Mouse (Mus musculus) myocyte (in vitro differentiated cells): ENCODE results near the gene Gatad2b. TPM values are rescaled to one million over a fixed set of nuclear protein-coding genes. Genes with fewer than 3 reads are reported as not detected.

ENCODE experiments used
- H3K27me3 ChIP-seq: one replicate; pipeline ENCODE4 v1.6.1; 2011; ENCODE audit not compliant: control insufficient read depth, insufficient read depth, insufficient read length
- H3K36me3 ChIP-seq: one replicate; pipeline ENCODE4 v1.6.1; 2011; ENCODE audit not compliant: control insufficient read depth, insufficient read depth
- H3K4me2 ChIP-seq: one replicate; pipeline ENCODE4 v1.6.1; 2011; ENCODE audit warnings: low read depth, control low read depth
- H3K4me3 ChIP-seq: one replicate; pipeline ENCODE4 v1.5.1; 2011; ENCODE audit warnings: mild to moderate bottlenecking, control low read depth, moderate library complexity
- H3K79me2 ChIP-seq: one replicate; pipeline ENCODE4 v1.6.1; 2011; ENCODE audit not compliant: control insufficient read depth, insufficient read depth
- H3ac ChIP-seq: one replicate; pipeline ENCODE4 v1.6.1; 2011; ENCODE audit not compliant: control insufficient read depth, insufficient read length
- CEBPB ChIP-seq: IDR thresholded peaks from 2 replicates; pipeline ENCODE4 v1.6.1; 2011; ENCODE audit warnings: mild to moderate bottlenecking, moderate library complexity; ENCODE audit not compliant: poor library complexity, insufficient read depth, severe bottlenecking
- E2F4 ChIP-seq: IDR thresholded peaks from one replicate; pipeline ENCODE4 v1.6.1; 2011; ENCODE audit warnings: mild to moderate bottlenecking, control low read depth, moderate library complexity; ENCODE audit not compliant: insufficient read depth
- MAX ChIP-seq: IDR thresholded peaks from one replicate; pipeline ENCODE4 v1.6.1; 2011; ENCODE audit warnings: low read depth, mild to moderate bottlenecking, control low read depth
- MYOD1 ChIP-seq, 3 experiments: IDR thresholded peaks; one replicate each; pipeline ENCODE4 v1.6.1; 2011; ENCODE audit warnings: control low read depth in 2 of 3, low read depth in 2 of 3, mild to moderate bottlenecking in 2 of 3, moderate library complexity in 1 of 3; ENCODE audit not compliant: insufficient read length in 2 of 3, control insufficient read depth in 1 of 3
- MYOG ChIP-seq, 3 experiments: IDR thresholded peaks; one replicate each; pipeline ENCODE4 v1.6.1; 2011; ENCODE audit warnings: control low read depth in 2 of 3, low read depth in 2 of 3, mild to moderate bottlenecking in 2 of 3; ENCODE audit not compliant: insufficient read length in 2 of 3, control insufficient read depth in 1 of 3, insufficient read depth in 1 of 3
- POLR2A ChIP-seq: IDR thresholded peaks from one replicate; pipeline ENCODE4 v1.6.1; 2011; ENCODE audit warnings: low read depth, mild to moderate bottlenecking, control low read depth, moderate library complexity; ENCODE audit not compliant: insufficient read length
- POLR2AphosphoS2 ChIP-seq: IDR thresholded peaks from one replicate; pipeline ENCODE4 v1.6.1; 2011; ENCODE audit warnings: low read depth, control low read depth; ENCODE audit not compliant: insufficient read length
- REST ChIP-seq: IDR thresholded peaks from one replicate; pipeline ENCODE4 v1.6.1; 2011; ENCODE audit warnings: mild to moderate bottlenecking, control low read depth, moderate library complexity; ENCODE audit not compliant: insufficient read depth, insufficient read length
- SRF ChIP-seq: IDR thresholded peaks from one replicate; pipeline ENCODE4 v1.6.1; 2011; ENCODE audit warnings: low read depth; ENCODE audit not compliant: control insufficient read depth, insufficient read length
- TCF12 ChIP-seq: IDR thresholded peaks from one replicate; pipeline ENCODE4 v1.6.1; 2011; ENCODE audit warnings: mild to moderate bottlenecking, control low read depth; ENCODE audit not compliant: poor library complexity, insufficient read depth, severe bottlenecking
- TCF3 ChIP-seq: IDR thresholded peaks from one replicate; pipeline ENCODE4 v1.6.1; 2011; ENCODE audit warnings: low read depth, control low read depth; ENCODE audit not compliant: insufficient read length
- USF1 ChIP-seq: IDR thresholded peaks from one replicate; pipeline ENCODE4 v1.6.1; 2011; ENCODE audit warnings: low read depth, mild to moderate bottlenecking, control low read depth, moderate library complexity
- polyA plus RNA-seq: library from polyadenylated mRNA; unstranded; fragments of >200 nt; fragmentation: generic; extraction: Trizol; gene quantifications from one replicate; pipeline ENCODE4 v1.2.1, GENCODE M21; 2012; ENCODE audit warnings: missing spikeins

Gene Gatad2b
- polyA plus RNA-seq, 1 experiment, result 14.7 TPM

DNA sequence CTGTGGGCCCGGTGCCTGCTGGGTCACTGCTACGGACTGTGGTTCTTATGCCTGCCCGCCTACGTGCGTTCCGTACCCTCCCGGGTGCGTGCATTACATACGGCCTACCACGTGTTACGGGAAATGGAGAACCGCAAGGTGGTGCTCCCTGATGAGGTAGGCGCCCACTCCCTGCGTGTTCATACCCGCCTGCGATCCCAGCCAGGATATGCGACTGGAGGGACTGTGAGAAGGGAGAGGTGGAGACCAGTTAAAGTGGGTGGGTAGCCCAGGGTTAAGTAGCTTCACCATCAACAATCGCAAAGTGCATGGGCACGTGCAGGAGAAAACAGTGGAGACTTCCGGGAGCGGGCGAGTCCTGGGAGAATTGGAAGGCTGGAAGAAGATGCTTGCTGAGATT lies 19.1 kb upstream of the Gatad2b start:
- no peak overlapping the region for H3ac ChIP-seq
- H3K79me2 ChIP-seq, result no peaks in the 10 kb centered on the region
- H3K27me3 ChIP-seq, result no peaks in the 10 kb centered on the region
- TF ChIP-seq MAX (no peak), MYOD1 (IDR thresholded peaks at IDR 0.05; ENCODE audit: control insufficient read depth in 1 of 3, insufficient read length in 2 of 3, low read depth in 2 of 3) (no peak), REST (no peak), TCF12 (no peak), E2F4 (no peak), CEBPB (no peak), TCF3 (no peak), MYOG (IDR thresholded peaks at IDR 0.05; ENCODE audit: control insufficient read depth in 1 of 3, insufficient read depth in 1 of 3, insufficient read length in 2 of 3, low read depth in 2 of 3) (no peak), SRF (no peak), USF1 (no peak), POLR2A (no peak), POLR2AphosphoS2 (no peak)
- no peaks in the 10 kb centered on the region for H3K36me3 ChIP-seq
- no peak overlapping the region for H3K4me2 ChIP-seq
- H3K4me3 ChIP-seq, result no peak overlapping the region

DNA sequence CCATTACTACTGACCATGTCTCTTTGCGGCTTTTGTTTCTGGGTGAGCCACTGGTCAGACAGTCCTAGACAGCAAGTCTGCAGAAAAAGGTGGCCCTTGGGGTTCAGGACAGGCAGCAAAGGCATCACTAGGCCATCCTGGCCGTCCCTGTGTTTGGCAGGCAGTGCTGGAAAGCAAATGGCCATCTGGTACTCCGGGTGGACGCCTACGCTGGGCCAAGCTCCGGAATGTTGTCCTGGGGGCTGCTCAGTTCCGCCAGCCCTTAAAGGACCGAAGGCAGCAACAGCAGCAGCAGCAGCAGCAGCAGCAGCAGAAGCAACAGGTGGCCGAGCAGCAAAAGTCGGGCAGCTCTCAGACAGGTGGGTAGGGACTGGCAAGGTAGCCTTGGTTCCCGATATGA lies 17.7 kb upstream of the Gatad2b start:
- TF ChIP-seq USF1 (no peak), MYOG (IDR thresholded peaks at IDR 0.05; ENCODE audit: control insufficient read depth in 1 of 3, insufficient read depth in 1 of 3, insufficient read length in 2 of 3, low read depth in 2 of 3) (no peak), MAX (no peak), REST (no peak), TCF3 (no peak), TCF12 (no peak), SRF (no peak), E2F4 (no peak), POLR2AphosphoS2 (no peak), CEBPB (no peak), POLR2A (no peak), MYOD1 (IDR thresholded peaks at IDR 0.05; ENCODE audit: control insufficient read depth in 1 of 3, insufficient read length in 2 of 3, low read depth in 2 of 3) (no peak)
- Histone ChIP-seq H3K36me3 (no peaks in the 10 kb centered on the region), H3ac (no peak overlapping the region), H3K4me3 (no peak overlapping the region), H3K27me3 (no peaks in the 10 kb centered on the region), H3K79me2 (no peaks in the 10 kb centered on the region), H3K4me2 (no peak overlapping the region)

DNA sequence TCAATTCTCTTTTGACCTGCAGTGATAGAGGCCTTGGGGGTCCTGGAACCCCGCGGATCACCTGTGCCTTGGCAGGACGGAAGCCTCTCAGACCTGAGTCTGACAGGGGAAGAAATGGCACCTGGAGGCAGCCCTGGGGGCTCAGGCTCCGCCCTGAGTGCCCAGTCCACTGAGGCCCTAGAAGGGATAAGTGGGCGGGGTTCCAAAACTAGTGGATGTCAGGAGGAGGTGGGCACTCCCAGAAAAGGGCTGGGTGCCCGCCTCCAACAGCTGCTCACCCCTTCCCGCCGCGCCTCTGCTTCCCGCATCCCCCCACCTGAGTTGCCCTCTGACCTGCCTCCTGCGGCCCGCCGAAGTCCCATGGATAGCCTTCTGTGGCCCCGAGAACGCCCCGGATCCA lies 16.1 kb upstream of the Gatad2b start:
- H3K27me3 ChIP-seq, result no peaks in the 10 kb centered on the region
- no peaks in the 10 kb centered on the region for H3K36me3 ChIP-seq
- TF ChIP-seq POLR2A (no peak), TCF3 (no peak), TCF12 (no peak), MYOD1 (IDR thresholded peaks at IDR 0.05; ENCODE audit: control insufficient read depth in 1 of 3, insufficient read length in 2 of 3, low read depth in 2 of 3) (no peak), REST (no peak), SRF (no peak)
- no peak overlapping the region for H3K4me3 ChIP-seq
- no peak overlapping the region for H3K4me2 ChIP-seq
- H3ac ChIP-seq, result no peak overlapping the region
- H3K79me2 ChIP-seq, result no peaks in the 10 kb centered on the region

DNA sequence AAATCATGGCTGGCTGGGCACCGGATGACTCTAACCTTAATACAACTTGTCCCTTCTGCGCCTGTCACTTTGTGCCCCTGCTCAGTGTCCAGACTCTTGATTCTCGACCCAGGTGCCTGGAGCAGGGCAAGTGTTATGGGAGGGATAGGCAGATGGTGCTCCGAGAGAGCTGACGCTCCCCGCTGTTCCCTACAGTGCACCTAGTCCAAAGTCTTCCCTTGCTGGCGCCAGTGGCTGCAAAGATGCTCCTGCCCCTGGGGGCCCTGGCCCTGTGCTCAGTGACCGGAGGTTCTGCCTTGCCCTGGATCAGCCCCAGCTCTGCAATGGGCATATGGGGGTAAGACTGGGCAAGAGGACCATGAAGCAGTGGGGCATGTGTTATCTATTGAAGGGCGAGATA lies 15.2 kb upstream of the Gatad2b start:
- TF ChIP-seq CEBPB (no peak), TCF12 (no peak), SRF (no peak), POLR2AphosphoS2 (no peak), TCF3 (no peak), MAX (no peak), MYOG (IDR thresholded peaks at IDR 0.05; ENCODE audit: control insufficient read depth in 1 of 3, insufficient read depth in 1 of 3, insufficient read length in 2 of 3, low read depth in 2 of 3) (no peak), REST (no peak), POLR2A (no peak), MYOD1 (IDR thresholded peaks at IDR 0.05; ENCODE audit: control insufficient read depth in 1 of 3, insufficient read length in 2 of 3, low read depth in 2 of 3) (no peak)
- no peak overlapping the region for H3K4me3 ChIP-seq
- no peaks in the 10 kb centered on the region for H3K27me3 ChIP-seq
- no peak overlapping the region for H3ac ChIP-seq
- H3K79me2 ChIP-seq, result no peaks in the 10 kb centered on the region
- no peaks in the 10 kb centered on the region for H3K36me3 ChIP-seq
- H3K4me2 ChIP-seq, result no peak overlapping the region

DNA sequence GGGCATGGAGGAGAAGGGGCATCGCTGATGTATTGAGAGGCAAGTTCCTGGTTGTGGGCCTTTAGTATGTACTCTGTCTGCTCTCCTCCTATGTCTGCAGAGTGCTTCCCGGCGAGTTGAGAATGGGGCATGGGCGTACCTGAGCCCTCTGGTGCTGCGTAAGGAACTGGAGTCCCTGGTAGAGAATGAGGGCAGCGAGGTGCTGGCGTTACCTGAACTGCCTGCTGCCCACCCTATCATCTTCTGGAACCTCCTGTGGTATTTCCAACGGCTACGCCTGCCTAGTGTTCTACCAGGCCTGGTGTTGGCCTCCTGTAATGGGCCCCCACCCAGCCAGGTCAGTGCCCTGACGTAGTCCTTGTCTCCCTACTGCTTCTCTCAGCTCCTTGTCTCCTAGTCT lies 14.8 kb upstream of the Gatad2b start:
- TF ChIP-seq POLR2A (no peak), REST (no peak), MAX (no peak), POLR2AphosphoS2 (no peak), MYOG (IDR thresholded peaks at IDR 0.05; ENCODE audit: control insufficient read depth in 1 of 3, insufficient read depth in 1 of 3, insufficient read length in 2 of 3, low read depth in 2 of 3) (no peak), CEBPB (no peak), E2F4 (no peak)
- no peak overlapping the region for H3K4me2 ChIP-seq
- no peak overlapping the region for H3ac ChIP-seq
- no peaks in the 10 kb centered on the region for H3K79me2 ChIP-seq
- H3K27me3 ChIP-seq, result no peaks in the 10 kb centered on the region
- H3K36me3 ChIP-seq, result no peaks in the 10 kb centered on the region
- H3K4me3 ChIP-seq, result no peak overlapping the region
